Mouse (Mus musculus): Measurements from ENCODE around the gene Krt24. TPM values are rescaled to one million over a fixed set of nuclear protein-coding genes. Genes with fewer than 3 reads are reported as not detected.
"Not testable (repeated sequence)": the region's sequence is repeated elsewhere in the genome, so short reads cannot be mapped to it uniquely, and the experiment has no call there.

Krt24 gene
- total RNA-seq, 1 experiment from 2014 or later: not detected

DNA sequence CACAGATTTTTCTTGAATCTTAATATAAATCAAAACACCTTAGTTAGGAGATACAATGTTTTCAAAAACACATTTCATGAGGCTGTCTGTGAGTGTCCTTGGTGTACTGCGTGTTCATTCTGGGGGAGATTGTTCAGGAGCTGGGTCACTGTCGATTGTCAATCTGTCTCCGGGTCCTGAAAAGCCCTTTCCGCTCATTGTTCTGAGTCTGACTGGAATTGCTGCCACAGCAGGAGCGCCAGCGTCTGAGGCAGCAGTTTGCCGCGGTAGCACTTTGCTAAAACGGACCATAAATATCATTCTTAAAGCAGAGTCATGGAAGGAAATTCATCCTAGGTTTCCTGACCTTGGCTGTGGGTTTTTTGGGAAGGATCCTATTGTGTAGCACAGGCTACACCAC is 19.3 kb downstream of the Krt24 start:
- ATAC-seq (replicated peaks in 1 of 2; ENCODE audit: insufficient read depth in 1 of 2, low FRiP score in 2 of 2, low TSS enrichment in 1 of 2, low read depth in 1 of 2, poor library complexity in 2 of 2, severe bottlenecking in 2 of 2): no peak

GRCm38 (mm10) chr11:99265220-99265619 is 19.8 kb downstream of the Krt24 start:
- ATAC-seq (replicated peaks in 1 of 2; ENCODE audit: insufficient read depth in 1 of 2, low FRiP score in 2 of 2, low TSS enrichment in 1 of 2, low read depth in 1 of 2, poor library complexity in 2 of 2, severe bottlenecking in 2 of 2): no peak

- no peak for ATAC-seq (replicated peaks in 1 of 2; ENCODE audit: insufficient read depth in 1 of 2, low FRiP score in 2 of 2, low TSS enrichment in 1 of 2, low read depth in 1 of 2, poor library complexity in 2 of 2, severe bottlenecking in 2 of 2)
Observed at GRCm38 (mm10) chr11:99256213-99256612, 28.8 kb downstream of the Krt24 start.

- no peak for ATAC-seq (replicated peaks in 1 of 2; ENCODE audit: insufficient read depth in 1 of 2, low FRiP score in 2 of 2, low TSS enrichment in 1 of 2, low read depth in 1 of 2, poor library complexity in 2 of 2, severe bottlenecking in 2 of 2)
Observed at GRCm38 (mm10) chr11:99255316-99255715, 29.7 kb downstream of the Krt24 start.

- ATAC-seq (replicated peaks in 1 of 2; ENCODE audit: insufficient read depth in 1 of 2, low FRiP score in 2 of 2, low TSS enrichment in 1 of 2, low read depth in 1 of 2, poor library complexity in 2 of 2, severe bottlenecking in 2 of 2): no peak
Observed at GRCm38 (mm10) chr11:99253893-99254292, 31.2 kb downstream of the Krt24 start.

GRCm38 (mm10) chr11:99252671-99253070 is 32.4 kb downstream of the Krt24 start:
- ATAC-seq (replicated peaks in 1 of 2; ENCODE audit: insufficient read depth in 1 of 2, low FRiP score in 2 of 2, low TSS enrichment in 1 of 2, low read depth in 1 of 2, poor library complexity in 2 of 2, severe bottlenecking in 2 of 2): no peak

GRCm38 (mm10) chr11:99250666-99251065 is 34.4 kb downstream of the Krt24 start:
- ATAC-seq (replicated peaks in 1 of 2; ENCODE audit: insufficient read depth in 1 of 2, low FRiP score in 2 of 2, low TSS enrichment in 1 of 2, low read depth in 1 of 2, poor library complexity in 2 of 2, severe bottlenecking in 2 of 2): no peak

- ATAC-seq (replicated peaks in 1 of 2; ENCODE audit: insufficient read depth in 1 of 2, low FRiP score in 2 of 2, low TSS enrichment in 1 of 2, low read depth in 1 of 2, poor library complexity in 2 of 2, severe bottlenecking in 2 of 2): no peak
Observed at GRCm38 (mm10) chr11:99250241-99250640, 34.8 kb downstream of the Krt24 start.

GRCm38 (mm10) chr11:99249115-99249514 is 35.9 kb downstream of the Krt24 start:
- no peak for ATAC-seq (replicated peaks in 1 of 2; ENCODE audit: insufficient read depth in 1 of 2, low FRiP score in 2 of 2, low TSS enrichment in 1 of 2, low read depth in 1 of 2, poor library complexity in 2 of 2, severe bottlenecking in 2 of 2)

DNA sequence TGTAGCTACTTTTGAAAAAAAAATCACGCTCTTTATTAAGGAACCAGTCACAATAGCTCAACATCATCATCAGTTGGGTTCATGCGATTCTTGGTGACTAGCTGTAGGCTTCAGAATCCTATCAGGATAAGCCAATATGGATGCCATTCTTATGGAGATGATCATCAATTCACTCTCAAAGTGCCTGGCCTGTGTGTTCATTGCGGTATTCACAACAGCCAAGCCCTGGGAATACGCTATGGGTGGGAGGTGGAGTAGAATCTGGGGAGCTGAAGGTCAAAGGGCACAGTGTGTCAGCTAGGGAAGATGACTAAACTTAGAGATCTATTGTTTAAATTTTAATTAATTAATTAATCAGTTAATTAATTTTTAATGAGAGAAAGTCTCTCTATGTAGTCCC is 37.1 kb downstream of the Krt24 start:
- ATAC-seq (replicated peaks in 1 of 2; ENCODE audit: insufficient read depth in 1 of 2, low FRiP score in 2 of 2, low TSS enrichment in 1 of 2, low read depth in 1 of 2, poor library complexity in 2 of 2, severe bottlenecking in 2 of 2): no peak

- not testable (repeated sequence) for ATAC-seq (replicated peaks in 1 of 2; ENCODE audit: insufficient read depth in 1 of 2, low FRiP score in 2 of 2, low TSS enrichment in 1 of 2, low read depth in 1 of 2, poor library complexity in 2 of 2, severe bottlenecking in 2 of 2)
Observed at GRCm38 (mm10) chr11:99244519-99244918, 40.5 kb downstream of the Krt24 start.

DNA sequence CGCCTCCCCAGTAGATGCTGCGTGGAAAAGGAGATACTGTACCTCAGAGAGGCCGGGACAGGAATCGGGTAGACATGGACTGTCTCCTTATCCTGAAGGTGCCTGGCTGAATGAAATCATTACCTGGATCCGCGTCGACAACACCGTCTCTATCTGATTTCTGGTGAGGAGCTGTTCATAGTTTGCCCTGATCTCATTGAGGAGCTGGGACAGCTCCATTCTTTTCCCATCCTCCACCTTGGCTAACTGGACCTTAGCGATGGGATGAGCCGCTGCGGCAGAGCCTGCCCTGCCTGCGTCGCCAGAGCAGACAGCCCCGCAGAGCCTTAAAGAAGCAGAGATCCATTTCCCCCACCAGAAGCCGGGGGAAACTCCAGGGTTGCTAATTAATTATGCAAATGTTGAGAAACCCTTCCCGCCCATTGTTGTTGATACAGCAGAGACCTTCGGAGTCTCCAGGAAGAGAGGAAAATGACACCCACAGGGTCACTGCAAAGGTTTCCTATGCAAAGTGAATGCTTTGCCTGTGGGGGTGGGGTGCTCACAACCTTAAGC is 41.2 kb downstream of the Krt24 start, which contains the start of gene Krt222:
Krt222 (minus strand) TSS at position 266 of the 555 bp plus-strand sequence.
- ATAC-seq (replicated peaks in 1 of 2; ENCODE audit: insufficient read depth in 1 of 2, low FRiP score in 2 of 2, low TSS enrichment in 1 of 2, low read depth in 1 of 2, poor library complexity in 2 of 2, severe bottlenecking in 2 of 2): 0 out of 4 replicates have a peak, but pooled peaks of 1 of the 2 experiments have one; percentile 17

DNA sequence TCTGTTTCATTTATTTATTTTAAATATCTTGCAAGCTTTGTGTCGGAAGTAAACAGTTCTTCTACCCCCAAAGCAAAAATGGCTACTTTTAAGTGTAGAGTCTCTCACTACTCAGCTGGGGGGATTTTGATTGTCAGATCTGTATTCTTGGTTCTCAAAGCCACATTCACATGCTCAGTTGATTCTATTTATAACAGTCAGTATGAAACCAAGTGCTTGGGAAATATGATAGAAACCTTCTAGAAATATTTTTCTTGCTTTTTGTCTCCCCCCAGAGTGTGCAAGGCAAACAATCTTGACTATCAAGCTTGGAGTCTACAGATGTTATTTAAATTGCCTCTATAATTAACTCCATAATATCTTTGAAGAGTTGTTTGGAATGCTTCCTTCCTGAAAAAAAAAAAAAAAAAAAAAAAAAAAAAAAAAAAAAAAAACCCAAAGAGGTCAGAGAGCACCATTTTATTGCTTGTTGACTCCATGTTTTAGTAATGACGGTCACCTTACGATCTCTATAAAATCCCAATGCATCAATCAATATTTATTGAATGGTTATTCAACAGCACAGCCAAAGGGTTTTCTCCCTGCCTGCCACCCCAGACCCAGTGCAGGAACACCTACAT is 41.8 kb downstream of the Krt24 start:
- no peak for ATAC-seq (replicated peaks in 1 of 2; ENCODE audit: insufficient read depth in 1 of 2, low FRiP score in 2 of 2, low TSS enrichment in 1 of 2, low read depth in 1 of 2, poor library complexity in 2 of 2, severe bottlenecking in 2 of 2)

GRCm38 (mm10) chr11:99242056-99242455 is 43.0 kb downstream of the Krt24 start:
- ATAC-seq (replicated peaks in 1 of 2; ENCODE audit: insufficient read depth in 1 of 2, low FRiP score in 2 of 2, low TSS enrichment in 1 of 2, low read depth in 1 of 2, poor library complexity in 2 of 2, severe bottlenecking in 2 of 2): no peak

DNA sequence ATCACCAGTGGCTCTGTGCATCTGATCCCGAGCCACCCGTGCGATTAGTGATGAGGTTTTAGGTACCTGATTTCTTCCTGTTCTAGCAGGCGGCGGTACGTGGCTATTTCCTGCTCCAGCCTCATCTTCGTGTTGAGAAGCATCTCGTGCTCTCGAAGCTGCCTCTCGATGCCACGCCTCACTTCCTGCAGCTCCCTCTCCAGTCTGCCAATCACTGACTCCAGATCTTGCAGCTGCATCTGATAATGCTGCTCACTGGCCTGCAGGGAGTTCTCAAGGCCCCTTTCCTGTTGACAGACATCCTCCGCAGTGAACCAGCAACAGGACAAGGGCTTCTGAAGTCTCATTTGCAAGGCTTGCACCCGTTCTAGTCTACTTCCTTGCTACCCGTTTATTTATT is 46.6 kb downstream of the Krt24 start:
- ATAC-seq (replicated peaks in 1 of 2; ENCODE audit: insufficient read depth in 1 of 2, low FRiP score in 2 of 2, low TSS enrichment in 1 of 2, low read depth in 1 of 2, poor library complexity in 2 of 2, severe bottlenecking in 2 of 2): peak; percentile 53 to 64; a peak in 3 of 4 replicates

DNA sequence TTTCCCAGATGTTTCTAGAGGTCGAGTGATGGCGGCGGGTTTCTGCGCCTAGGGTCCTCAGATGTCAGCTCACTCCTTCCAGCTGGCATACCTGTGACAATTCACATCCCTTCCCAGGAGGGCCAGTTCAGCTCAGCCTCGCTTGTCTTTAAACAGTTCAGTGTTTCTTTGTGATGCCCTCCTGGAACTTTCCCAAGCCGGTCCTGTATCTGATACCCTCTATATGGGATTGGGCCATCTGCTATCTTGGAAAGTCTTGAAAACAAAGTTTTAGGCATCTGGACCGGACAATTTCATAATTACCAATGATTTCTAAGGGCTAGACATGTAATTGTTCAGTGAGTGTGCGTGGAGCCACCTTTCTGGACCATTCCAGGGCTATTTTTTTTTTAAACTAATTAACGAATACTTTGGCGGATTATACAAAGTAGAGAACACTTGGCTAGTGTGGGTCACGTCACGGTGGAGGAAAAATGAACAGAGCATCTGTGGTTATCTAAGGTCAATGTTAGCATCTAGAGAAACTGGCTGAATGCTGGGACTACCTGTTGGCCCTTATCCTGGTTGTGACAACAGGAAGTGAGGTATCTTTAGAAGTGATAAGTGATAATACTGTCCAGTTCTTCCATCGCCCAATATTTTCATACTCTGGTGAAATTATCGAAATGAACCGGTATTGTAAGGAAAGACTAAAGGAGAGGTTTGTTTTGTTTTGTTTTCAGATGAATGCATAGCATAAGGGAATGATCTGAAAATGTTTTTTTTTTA is 53.8 kb downstream of the Krt24 start:
- ATAC-seq (replicated peaks in 1 of 2; ENCODE audit: insufficient read depth in 1 of 2, low FRiP score in 2 of 2, low TSS enrichment in 1 of 2, low read depth in 1 of 2, poor library complexity in 2 of 2, severe bottlenecking in 2 of 2): 0 out of 4 replicates have a peak, but pooled peaks of 1 of the 2 experiments have one; percentile 10

DNA sequence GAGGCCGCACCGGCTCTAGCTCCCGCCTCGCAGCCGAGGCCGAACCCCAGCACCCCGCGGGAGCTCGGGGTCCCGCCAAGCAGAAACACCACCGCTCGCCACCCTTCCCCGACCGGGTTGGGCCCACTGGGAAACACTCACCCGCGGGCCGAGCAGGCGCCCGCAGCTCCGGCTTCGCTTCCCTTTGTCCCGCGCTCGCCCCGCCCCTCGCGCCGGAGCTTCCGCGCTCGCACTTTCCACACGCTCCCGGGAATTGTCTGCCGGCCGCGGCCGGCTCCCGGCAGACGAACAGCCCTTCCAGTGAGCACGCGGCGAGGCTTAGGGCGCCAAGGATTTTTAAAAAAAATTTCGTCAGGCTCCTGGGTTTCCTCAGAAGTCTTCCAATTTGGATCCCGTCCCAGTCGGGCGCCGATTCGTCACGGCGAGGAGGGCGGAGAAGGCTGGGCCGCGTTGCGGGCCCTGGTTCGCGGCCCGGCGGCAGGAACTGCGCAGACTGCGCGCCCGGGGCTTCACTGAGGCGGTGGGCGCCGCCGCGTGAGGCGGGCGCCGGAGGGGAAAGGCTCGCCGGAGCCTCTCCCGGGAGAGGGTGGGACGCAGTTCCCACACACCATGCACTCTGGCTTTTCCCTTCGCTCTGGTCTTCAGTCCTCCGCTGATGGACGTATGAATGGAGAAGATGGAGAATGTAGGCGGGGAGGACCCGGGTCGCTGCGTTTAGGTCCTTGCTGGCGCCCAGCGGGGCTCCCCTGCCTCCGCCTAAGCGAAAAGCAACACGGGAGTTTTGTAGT is 54.6 kb downstream of the Krt24 start, which contains the start of gene Smarce1:
Smarce1 (minus strand) TSS at position 757 of the 788 bp plus-strand sequence.
- peak; percentile 70 to 84 for ATAC-seq (replicated peaks in 1 of 2; ENCODE audit: insufficient read depth in 1 of 2, low FRiP score in 2 of 2, low TSS enrichment in 1 of 2, low read depth in 1 of 2, poor library complexity in 2 of 2, severe bottlenecking in 2 of 2)
